Mouse (Mus musculus) stomach, adult 2 months (tissue): ENCODE data around the gene Gm11567. TPM values are rescaled to one million over a fixed set of nuclear protein-coding genes. Genes with fewer than 3 reads are reported as not detected.

Experiments
- polyA plus RNA-seq: library from polyadenylated mRNA; depleted of rRNA; stranded (reverse); fragments of >200 nt; gene quantifications from 2 replicates; pipeline ENCODE4 v1.2.3, GENCODE M21; 2012; rRNA removed

The Gm11567 gene
- polyA plus RNA-seq: not detected in 2 replicates

GRCm38 (mm10) chr11:99878887-99879286 lies at the start of gene Gm11567:
Gene Gm11567 (plus strand): TSS chr11:99879187.

GRCm38 (mm10) chr11:99837966-99838365 lies 41.0 kb upstream of the Gm11567 start, which contains the start of gene 2300003K06Rik:
Gene 2300003K06Rik (minus strand): TSS chr11:99838066.

GRCm38 (mm10) chr11:99851508-99851907 lies 27.5 kb upstream of the Gm11567 start, which contains the start of gene Krtap4-16:
Gene Krtap4-16 (minus strand): TSS chr11:99851608.

GRCm38 (mm10) chr11:99857617-99858016 lies 21.4 kb upstream of the Gm11567 start, which contains the start of gene Gm11568:
Gene Gm11568 (plus strand): TSS chr11:99857917.

GRCm38 (mm10) chr11:99864176-99864575 lies 14.8 kb upstream of the Gm11567 start, which contains the start of gene Gm11559:
Gene Gm11559 (plus strand): TSS chr11:99864476.

GRCm38 (mm10) chr11:99873089-99873488 lies 5.9 kb upstream of the Gm11567 start, which contains the start of gene Krtap9-1:
Gene Krtap9-1 (plus strand): TSS chr11:99873389.

GRCm38 (mm10) chr11:99907620-99908019 lies 28.6 kb downstream of the Gm11567 start, which contains the start of gene Krtap31-1:
Gene Krtap31-1 (plus strand): TSS chr11:99907920.

GRCm38 (mm10) chr11:99914451-99914850 lies 35.5 kb downstream of the Gm11567 start, which contains the start of gene Gm11565:
Gene Gm11565 (plus strand): TSS chr11:99914751.

Other genes with a start within 250 kb of the Gm11567 start
- not detected in 2 replicates for gene Krtap4-2, start 244.1 kb upstream of the Gm11567 start, polyA plus RNA-seq
- gene Krtap4-7, start 235.1 kb upstream of the Gm11567 start, polyA plus RNA-seq: not detected in 2 replicates
- gene Gm11555, start 229.0 kb upstream of the Gm11567 start, polyA plus RNA-seq: not detected in 2 replicates
- gene Gm11563, start 220.2 kb upstream of the Gm11567 start, polyA plus RNA-seq: not detected in 2 replicates
- not detected in 2 replicates for gene Krtap4-6, start 213.2 kb upstream of the Gm11567 start, polyA plus RNA-seq
- gene Gm14190, start 188.4 kb upstream of the Gm11567 start, polyA plus RNA-seq: not detected in 2 replicates
- not detected in 2 replicates for gene Gm14180, start 144.9 kb upstream of the Gm11567 start, polyA plus RNA-seq
- gene Gm11595, start 106.3 kb upstream of the Gm11567 start, polyA plus RNA-seq: not detected in 2 replicates
- gene Krtap4-8, start 98.5 kb upstream of the Gm11567 start, polyA plus RNA-seq: not detected in 2 replicates
- not detected in 2 replicates for gene Krtap4-9, start 94.0 kb upstream of the Gm11567 start, polyA plus RNA-seq
- gene Gm11596, start 85.7 kb upstream of the Gm11567 start, polyA plus RNA-seq: not detected in 2 replicates
- not detected in 2 replicates for gene Gm11569, start 80.3 kb upstream of the Gm11567 start, polyA plus RNA-seq
- gene Gm11554, start 74.7 kb upstream of the Gm11567 start, polyA plus RNA-seq: 0.25 TPM in 1 of 2 replicates, not detected in the other
- gene Krtap4-13, start 69.3 kb upstream of the Gm11567 start, polyA plus RNA-seq: 0.36 TPM in 1 of 2 replicates, not detected in the other
- not detected in 2 replicates for gene Gm11564, start 63.5 kb upstream of the Gm11567 start, polyA plus RNA-seq
- not detected in 2 replicates for gene 2300003K06Rik, start 41.1 kb upstream of the Gm11567 start, polyA plus RNA-seq
- not detected in 2 replicates for gene Krtap4-16, start 27.6 kb upstream of the Gm11567 start, polyA plus RNA-seq
- gene Gm11568, start 21.3 kb upstream of the Gm11567 start, polyA plus RNA-seq: not detected in 2 replicates
- gene Gm11559, start 14.7 kb upstream of the Gm11567 start, polyA plus RNA-seq: not detected in 2 replicates
- gene Krtap9-1, start 5.8 kb upstream of the Gm11567 start, polyA plus RNA-seq: not detected in 2 replicates
- not detected in 2 replicates for gene Krtap31-1, start 28.7 kb downstream of the Gm11567 start, polyA plus RNA-seq
- gene Gm11565, start 35.6 kb downstream of the Gm11567 start, polyA plus RNA-seq: not detected in 2 replicates
- gene Krtap31-2, start 57.1 kb downstream of the Gm11567 start, polyA plus RNA-seq: not detected in 2 replicates
- not detected in 2 replicates for gene Krtap9-5, start 69.3 kb downstream of the Gm11567 start, polyA plus RNA-seq
- gene Krtap29-1, start 99.9 kb downstream of the Gm11567 start, polyA plus RNA-seq: not detected in 2 replicates
- gene Krtap16-1, start 107.4 kb downstream of the Gm11567 start, polyA plus RNA-seq: not detected in 2 replicates
- gene Krtap17-1, start 114.8 kb downstream of the Gm11567 start, polyA plus RNA-seq: not detected in 2 replicates
- gene Krt33a, start 137.0 kb downstream of the Gm11567 start, polyA plus RNA-seq: not detected in 2 replicates
- gene Krt33b, start 150.7 kb downstream of the Gm11567 start, polyA plus RNA-seq: not detected in 2 replicates
- not detected in 2 replicates for gene Krt34, start 162.4 kb downstream of the Gm11567 start, polyA plus RNA-seq
- gene Krt31, start 171.4 kb downstream of the Gm11567 start, polyA plus RNA-seq: 0.09 TPM in 1 of 2 replicates, not detected in the other
- gene Krt32, start 209.0 kb downstream of the Gm11567 start, polyA plus RNA-seq: 2.5 TPM in 2 replicates
- gene Krt35, start 217.1 kb downstream of the Gm11567 start, polyA plus RNA-seq: 0.08 TPM in 1 of 2 replicates, not detected in the other
- 0.06 and 0.19 TPM in 2 replicates for gene Krt36, start 226.4 kb downstream of the Gm11567 start, polyA plus RNA-seq
- 602 and 681 TPM in 2 replicates for gene Krt13, start 242.4 kb downstream of the Gm11567 start, polyA plus RNA-seq